Mouse (Mus musculus): Measurements from ENCODE around the gene Patl2.
"Not testable (repeated sequence)": the region's sequence is repeated elsewhere in the genome, so short reads cannot be mapped to it uniquely, and the experiment has no call there.

The Patl2 gene

GRCm38 (mm10) chr2:122141332-122141967 is 44.5 kb downstream of the Patl2 start:
- DNase-seq, result no peak

GRCm38 (mm10) chr2:122140815-122141214 is 45.2 kb downstream of the Patl2 start:
- no peak for DNase-seq

DNA sequence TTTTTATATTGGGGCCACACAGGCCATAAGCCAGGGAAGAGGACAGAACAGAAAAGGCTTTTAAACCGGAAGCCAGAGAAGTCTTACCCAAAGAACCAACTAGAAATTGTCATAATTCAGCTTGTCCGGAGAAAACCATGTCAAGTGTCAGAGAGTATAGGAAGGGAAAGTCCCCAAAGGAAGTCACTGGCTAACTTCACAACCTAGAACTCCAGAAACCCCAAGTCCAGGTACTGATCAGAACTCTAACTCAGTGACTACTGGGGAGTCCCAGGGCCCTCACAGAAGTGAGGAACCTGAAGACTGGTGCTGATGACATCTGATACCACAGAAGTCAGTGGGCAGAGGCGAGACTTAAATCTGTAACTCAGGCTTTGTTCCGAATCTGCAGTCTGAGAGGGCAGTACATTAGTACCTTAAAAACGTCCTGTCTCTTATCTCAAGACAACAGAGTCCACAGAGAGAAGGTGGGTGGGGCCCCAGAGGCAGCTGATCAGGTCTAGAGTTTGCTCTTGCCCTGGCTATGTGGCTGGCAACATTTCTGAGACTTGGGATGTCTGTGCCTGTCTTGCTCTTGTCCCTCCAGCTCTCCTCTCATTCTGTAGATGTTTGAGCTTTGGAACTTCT is 48.0 kb downstream of the Patl2 start:
- no peak for DNase-seq

- no peak for DNase-seq
These were observed 53.4 kb downstream of the Patl2 start for GRCm38 (mm10) chr2:122132618-122133017.

GRCm38 (mm10) chr2:122132078-122132477 is 53.9 kb downstream of the Patl2 start:
- DNase-seq, result no peak

GRCm38 (mm10) chr2:122127635-122128034 is 58.4 kb downstream of the Patl2 start:
- DNase-seq, result no peak

- DNase-seq, result no peak
These were observed 59.1 kb downstream of the Patl2 start for GRCm38 (mm10) chr2:122126765-122127347.

DNA sequence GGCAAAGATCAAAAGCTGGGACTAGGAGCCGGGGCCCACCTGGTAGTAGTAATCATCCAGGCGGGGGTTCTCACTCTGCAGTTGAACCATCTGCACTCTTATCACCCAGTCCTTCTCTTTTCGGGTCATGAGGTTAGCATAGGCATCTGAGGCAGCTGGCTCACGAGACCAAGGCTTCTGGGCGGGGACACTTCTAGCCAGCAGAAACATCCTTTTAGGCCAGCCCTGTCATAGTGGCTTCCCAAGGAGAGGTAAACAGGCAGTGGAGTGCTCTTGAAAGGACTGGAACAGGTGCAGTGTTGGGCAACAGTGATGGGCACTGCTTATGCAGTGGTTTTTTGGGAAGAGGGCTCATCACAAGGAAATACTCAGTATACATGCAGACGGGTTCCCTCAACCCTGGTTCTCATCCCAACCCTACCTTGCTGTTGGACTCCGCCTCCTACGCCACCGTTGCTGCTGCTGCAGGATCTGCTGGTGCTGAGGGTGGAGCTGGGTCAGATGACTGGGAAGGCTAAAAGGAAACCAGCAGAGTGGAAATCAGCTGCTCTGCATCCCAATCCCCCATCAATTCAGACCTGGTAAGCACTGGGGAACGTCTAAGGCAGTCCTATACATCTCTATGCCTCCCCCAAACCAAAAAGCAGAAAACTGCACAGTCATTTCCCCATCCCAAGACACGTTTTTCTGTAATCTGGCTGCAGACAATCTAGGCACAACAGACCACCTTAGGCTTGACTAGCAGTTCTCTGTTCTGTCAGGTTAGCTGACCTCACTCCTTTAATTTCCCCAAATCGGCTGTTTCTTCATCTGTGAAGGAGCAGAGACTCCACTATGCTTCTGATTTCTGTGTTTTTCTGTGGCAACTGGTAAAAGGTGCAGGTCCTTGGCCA is 60.1 kb downstream of the Patl2 start:
- DNase-seq, result no peak

GRCm38 (mm10) chr2:122117961-122118958 is 67.7 kb downstream of the Patl2 start, which contains the start of gene Spg11:
Spg11 (minus strand) TSS chr2:122118386.
- DNase-seq, result peak; percentile 97

- DNase-seq, result no peak
These were observed 69.1 kb downstream of the Patl2 start for GRCm38 (mm10) chr2:122116888-122117287.

DNA sequence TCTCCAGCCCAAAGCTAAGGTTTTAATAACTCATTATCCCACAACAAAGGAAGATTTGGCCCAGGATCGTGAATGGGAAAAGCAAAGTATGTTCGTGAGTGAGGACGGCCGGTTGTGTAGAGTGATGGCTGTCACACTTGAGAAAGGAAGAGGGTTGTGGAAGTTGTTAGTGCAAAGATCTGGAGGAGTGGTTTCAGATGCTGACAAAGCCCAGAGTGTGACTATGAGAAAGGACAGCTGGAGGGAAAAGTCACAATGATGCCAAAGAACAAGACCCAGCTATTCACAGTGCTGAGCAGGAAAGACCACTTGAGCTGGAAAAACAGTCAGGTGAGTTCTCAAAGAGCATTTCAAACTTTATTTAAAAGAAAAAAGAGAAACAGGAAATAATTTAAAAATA is 76.3 kb downstream of the Patl2 start:
- no peak for DNase-seq

DNA sequence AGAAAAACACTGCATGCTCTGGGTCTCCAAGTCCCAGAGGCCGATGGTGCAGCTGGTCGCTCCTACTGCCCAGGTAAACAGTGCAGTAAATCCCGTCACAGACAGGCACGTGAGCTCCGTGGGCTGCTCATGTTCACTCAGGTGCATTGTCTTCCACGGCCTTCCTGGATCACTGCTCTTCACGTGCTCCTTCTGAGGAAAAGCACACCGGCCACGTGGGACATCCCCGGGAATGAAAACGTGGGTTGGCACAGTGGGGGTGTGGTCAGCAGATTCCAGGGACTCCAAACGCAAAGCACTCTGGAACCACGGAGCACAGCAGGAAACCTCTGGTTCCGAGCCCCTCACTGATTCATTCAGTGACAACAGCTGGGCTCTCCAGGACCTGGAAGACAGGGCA is 77.9 kb downstream of the Patl2 start:
- no peak for DNase-seq

- no peak for DNase-seq
These were observed 83.9 kb downstream of the Patl2 start for GRCm38 (mm10) chr2:122102070-122102469.

GRCm38 (mm10) chr2:122097686-122098085 is 88.3 kb downstream of the Patl2 start:
- DNase-seq, result not testable (repeated sequence)

DNA sequence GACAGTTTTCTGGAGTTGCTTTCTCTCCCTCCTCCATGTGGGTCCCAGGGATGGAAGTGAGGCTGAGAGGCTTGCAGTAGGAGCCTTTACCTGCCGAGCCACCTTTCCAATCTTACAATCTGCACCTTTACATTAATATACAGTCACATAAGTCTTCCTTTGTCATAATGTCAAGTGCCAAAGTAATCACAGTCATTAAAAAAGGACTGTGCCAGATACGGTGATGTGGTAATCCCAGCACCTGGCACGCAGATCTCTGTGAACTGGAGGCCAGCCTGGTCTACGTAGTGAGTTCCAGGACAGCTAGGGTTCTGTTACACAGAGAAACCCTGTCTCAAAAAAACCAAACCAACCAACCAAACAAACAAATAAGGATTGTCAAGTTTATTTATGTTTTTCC is 92.1 kb downstream of the Patl2 start:
- no peak for DNase-seq

DNA sequence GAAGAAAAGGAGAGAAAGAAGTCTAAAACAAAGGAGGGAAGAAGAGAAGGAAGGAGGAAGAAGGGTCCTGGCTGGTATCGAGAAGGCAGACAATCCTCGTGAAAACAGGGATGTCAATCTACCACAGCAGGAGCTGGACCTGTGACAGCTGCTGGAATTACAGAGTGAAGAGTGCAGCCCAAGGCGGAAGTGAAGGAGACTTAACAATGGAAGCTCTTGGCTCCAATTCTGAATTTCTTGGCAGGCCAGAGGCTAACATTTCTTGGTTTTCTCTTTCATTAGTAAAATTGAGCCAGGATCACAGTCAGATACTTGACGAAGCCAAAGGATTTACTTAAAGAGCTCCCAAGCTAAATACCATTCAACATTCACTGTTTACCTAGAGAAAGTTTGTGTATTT is 99.5 kb downstream of the Patl2 start:
- DNase-seq, result no peak

GRCm38 (mm10) chr2:122081728-122082456 is 104.1 kb downstream of the Patl2 start:
- DNase-seq, result peak; percentile 26 to 38

Data from cerebellum, postnatal 36 days (tissue).